Mouse (Mus musculus): ENCODE measurements at regions not wholly inside any gene's neighbourhood (a gene's known extent, or its start where the extent isn't known, plus 50 kb on each side); places are given as distances from the start of the nearest gene placed in this dataset.
"Not testable (repeated sequence)": the region's sequence is repeated elsewhere in the genome, so short reads cannot be mapped to it uniquely, and the experiment has no call there.

DNA sequence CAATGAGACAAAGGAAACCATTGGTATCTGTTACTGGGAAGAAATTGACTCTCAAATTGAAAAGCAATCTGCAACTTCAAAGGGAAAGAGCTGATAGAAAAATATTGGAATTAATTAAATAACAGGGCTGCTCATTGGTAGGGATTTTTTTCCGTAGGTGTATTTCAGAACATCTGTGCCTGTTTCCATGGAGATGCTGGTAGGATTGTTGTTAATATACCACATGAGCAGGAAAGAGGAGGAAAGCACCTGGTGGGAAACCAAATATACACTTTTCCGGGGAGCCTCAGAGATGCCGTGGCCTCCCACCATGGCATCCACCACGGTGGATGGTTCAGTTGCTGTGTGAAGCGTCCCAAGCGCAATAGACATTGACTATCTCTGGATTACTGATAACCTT, 428.0 kb upstream of the Sphkap start:
- no peaks in the 10 kb centered on the region for H3K4me1 ChIP-seq (ENCODE audit: insufficient read depth)
- no peaks in the 10 kb centered on the region for H3K36me3 ChIP-seq (ENCODE audit: insufficient read depth)
- WGBS: 86% methylated on average over 6 of the region's 6 CpGs
- DNase-seq (no peak), ATAC-seq (ENCODE audit: insufficient read depth) (no peak)
- TF ChIP-seq CTCF (IDR thresholded peaks at IDR 0.05; ENCODE audit: low read depth): no peak
- no peak overlapping the region for H3K4me2 ChIP-seq
- no peak overlapping the region for H3K9ac ChIP-seq
- H3K27me3 ChIP-seq (ENCODE audit: insufficient read depth, low read length): no peaks in the 10 kb centered on the region
- no peak overlapping the region for H3K27ac ChIP-seq (ENCODE audit: low read depth)
- H3K9me3 ChIP-seq (ENCODE audit: low read depth, low read length): no peaks in the 10 kb centered on the region
- no peak overlapping the region for H3K4me3 ChIP-seq (ENCODE audit: low read depth, low read length)

DNA sequence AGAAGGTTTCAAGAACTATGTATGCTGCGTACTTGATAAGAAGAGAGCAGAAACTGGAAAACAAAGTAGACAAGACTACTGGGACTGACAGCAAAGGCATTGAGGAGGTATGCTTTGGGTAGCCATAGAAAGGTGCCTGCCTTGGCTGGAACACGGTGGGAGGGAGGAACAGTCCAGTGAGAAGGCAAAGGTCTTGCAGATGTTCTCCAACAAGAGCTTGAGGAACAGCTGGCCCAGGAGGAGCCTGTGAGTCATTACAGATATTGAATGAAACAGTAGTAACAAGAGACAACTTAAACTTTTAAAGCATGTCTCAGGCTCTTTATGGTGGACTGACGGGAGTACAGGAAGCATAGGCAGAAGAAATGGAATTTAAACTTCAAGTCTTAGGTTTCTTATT, 424.9 kb upstream of the Sphkap start:
- Histone ChIP-seq H3K36me3 (ENCODE audit: insufficient read depth) (no peaks in the 10 kb centered on the region), H3K4me2 (no peak overlapping the region), H3K9me3 (ENCODE audit: low read depth, low read length) (no peaks in the 10 kb centered on the region), H3K27me3 (ENCODE audit: insufficient read depth, low read length) (no peaks in the 10 kb centered on the region), H3K9ac (no peak overlapping the region), H3K4me1 (ENCODE audit: insufficient read depth) (no peaks in the 10 kb centered on the region), H3K4me3 (ENCODE audit: low read depth, low read length) (no peak overlapping the region), H3K27ac (ENCODE audit: low read depth) (no peak overlapping the region)
- 84% methylated on average over 3 of the region's 3 CpGs for WGBS
- TF ChIP-seq CTCF (IDR thresholded peaks at IDR 0.05; ENCODE audit: low read depth): no peak
- ATAC-seq (ENCODE audit: insufficient read depth) (no peak), DNase-seq (no peak)

DNA sequence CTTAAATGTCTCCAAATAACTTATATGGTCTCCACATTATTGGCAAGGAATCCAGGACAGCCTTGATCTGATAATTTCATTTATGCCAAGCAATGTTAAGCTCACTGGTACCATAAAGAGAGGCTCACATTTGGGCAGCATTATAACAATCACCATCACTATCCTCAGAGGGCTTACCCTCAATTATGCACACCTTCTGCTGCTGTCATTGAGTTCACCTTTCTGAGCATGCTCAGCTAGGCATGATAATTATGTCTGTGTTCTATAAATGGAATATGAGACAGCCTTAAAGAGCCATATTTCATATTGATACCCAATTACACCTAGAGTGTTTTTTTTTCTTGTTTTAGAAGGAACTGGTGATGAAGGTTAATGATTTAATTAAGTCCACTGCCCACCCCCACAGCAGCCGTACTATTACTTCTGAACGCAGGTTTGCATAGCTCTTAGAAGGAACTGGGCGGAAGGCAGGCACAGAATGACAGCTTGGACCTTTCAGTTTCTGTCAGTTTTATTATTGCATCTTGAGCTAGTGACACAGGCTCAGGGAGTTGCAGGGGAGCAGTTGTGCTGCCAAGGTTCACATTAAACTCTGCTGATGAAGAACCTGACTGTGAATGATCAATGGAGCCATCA, 424.0 kb upstream of the Sphkap start:
- H3K4me2 ChIP-seq: no peak overlapping the region
- 79% methylated on average over 3 of the region's 3 CpGs for WGBS

GRCm38 (mm10) chr1:83830025-83830645, 422.1 kb upstream of the Sphkap start:
- Histone ChIP-seq H3K4me2 (no peak overlapping the region), H3K9me3 (ENCODE audit: low read depth, low read length) (no peaks in the 10 kb centered on the region), H3K4me3 (ENCODE audit: low read depth, low read length) (no peak overlapping the region), H3K36me3 (ENCODE audit: insufficient read depth) (no peaks in the 10 kb centered on the region), H3K27ac (ENCODE audit: low read depth) (no peak overlapping the region), H3K4me1 (ENCODE audit: insufficient read depth) (no peaks in the 10 kb centered on the region), H3K27me3 (ENCODE audit: insufficient read depth, low read length) (no peaks in the 10 kb centered on the region), H3K9ac (no peak overlapping the region)
- no peak for ATAC-seq (ENCODE audit: insufficient read depth)
- DNase-seq: no peak
- 81% methylated on average over 6 of the region's 6 CpGs for WGBS
- no peak for TF ChIP-seq CTCF (IDR thresholded peaks at IDR 0.05; ENCODE audit: low read depth)

More for the DNA sequence above, 424.0 kb upstream of the Sphkap start:
- Histone ChIP-seq H3K36me3 (ENCODE audit: insufficient read depth) (no peaks in the 10 kb centered on the region), H3K9ac (no peak overlapping the region), H3K27me3 (ENCODE audit: insufficient read depth, low read length) (no peaks in the 10 kb centered on the region), H3K4me3 (ENCODE audit: low read depth, low read length) (no peak overlapping the region), H3K9me3 (ENCODE audit: low read depth, low read length) (no peaks in the 10 kb centered on the region), H3K27ac (ENCODE audit: low read depth) (no peak overlapping the region), H3K4me1 (ENCODE audit: insufficient read depth) (no peaks in the 10 kb centered on the region)
- ATAC-seq (ENCODE audit: insufficient read depth): no peak
- TF ChIP-seq CTCF (IDR thresholded peaks at IDR 0.05; ENCODE audit: low read depth): no peak
- DNase-seq: no peak

DNA sequence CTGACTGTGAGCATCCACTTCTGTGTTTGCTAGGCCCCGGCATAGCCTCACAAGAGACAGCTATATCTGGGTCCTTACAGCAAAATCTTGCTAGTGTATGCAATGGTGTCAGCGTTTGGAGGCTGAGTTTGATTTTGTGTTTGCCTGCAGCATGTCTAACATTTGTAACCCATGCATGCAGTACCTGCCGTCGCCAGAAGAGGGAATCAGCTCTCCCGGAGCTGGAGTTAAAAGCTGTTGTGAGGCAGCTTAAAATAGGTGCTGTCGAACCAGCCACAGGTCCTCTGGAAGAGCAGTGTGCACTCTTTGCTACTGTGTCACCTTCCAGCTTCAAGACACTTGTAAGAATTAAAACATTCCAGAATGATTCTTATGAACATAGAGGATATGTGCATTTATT, 403.2 kb upstream of the Sphkap start:
- H3K4me2 ChIP-seq; H3K4me3 ChIP-seq (ENCODE audit: low read depth, low read length); ATAC-seq (ENCODE audit: insufficient read depth); H3K27ac ChIP-seq (ENCODE audit: low read depth); H3K27me3 ChIP-seq (ENCODE audit: insufficient read depth, low read length); H3K9me3 ChIP-seq (ENCODE audit: low read depth, low read length); H3K36me3 ChIP-seq (ENCODE audit: insufficient read depth); H3K9ac ChIP-seq; H3K4me1 ChIP-seq (ENCODE audit: insufficient read depth): not testable (repeated sequence)
- WGBS: 36% methylated on average over 5 of the region's 6 CpGs
- peak; percentile 48 for DNase-seq
- peak; percentile 60 for TF ChIP-seq CTCF (IDR thresholded peaks at IDR 0.05; ENCODE audit: low read depth)

DNA sequence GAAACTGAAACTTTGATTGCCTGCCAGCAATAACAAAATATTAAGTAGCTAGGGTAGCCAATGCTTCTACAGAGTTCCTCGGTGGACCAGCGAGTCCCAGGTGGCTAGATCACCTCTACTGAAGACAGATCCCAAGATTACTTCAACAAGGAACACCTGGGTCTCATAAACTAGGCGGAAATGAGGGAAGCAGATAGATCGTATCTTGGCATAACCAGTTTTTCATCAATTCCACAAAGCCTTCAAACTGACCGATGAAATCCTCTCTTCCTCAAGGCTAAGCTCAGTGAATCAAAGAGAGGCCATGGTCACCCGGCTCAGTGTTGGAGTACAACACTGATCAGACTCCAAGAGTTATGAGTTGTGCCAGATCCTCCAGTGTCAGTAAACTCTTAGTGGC, 400.4 kb upstream of the Sphkap start:
- no peak overlapping the region for H3K27ac ChIP-seq (ENCODE audit: low read depth)
- 82% methylated on average over 6 of the region's 6 CpGs for WGBS
- H3K9me3 ChIP-seq (ENCODE audit: low read depth, low read length): no peaks in the 10 kb centered on the region
- no peak for DNase-seq
- no peak overlapping the region for H3K4me3 ChIP-seq (ENCODE audit: low read depth, low read length)
- no peaks in the 10 kb centered on the region for H3K27me3 ChIP-seq (ENCODE audit: insufficient read depth, low read length)
- no peaks in the 10 kb centered on the region for H3K36me3 ChIP-seq (ENCODE audit: insufficient read depth)
- no peak for ATAC-seq (ENCODE audit: insufficient read depth)
- H3K4me1 ChIP-seq (ENCODE audit: insufficient read depth): no peaks in the 10 kb centered on the region
- no peak overlapping the region for H3K9ac ChIP-seq
- H3K4me2 ChIP-seq: no peak overlapping the region
- TF ChIP-seq CTCF (IDR thresholded peaks at IDR 0.05; ENCODE audit: low read depth): no peak

DNA sequence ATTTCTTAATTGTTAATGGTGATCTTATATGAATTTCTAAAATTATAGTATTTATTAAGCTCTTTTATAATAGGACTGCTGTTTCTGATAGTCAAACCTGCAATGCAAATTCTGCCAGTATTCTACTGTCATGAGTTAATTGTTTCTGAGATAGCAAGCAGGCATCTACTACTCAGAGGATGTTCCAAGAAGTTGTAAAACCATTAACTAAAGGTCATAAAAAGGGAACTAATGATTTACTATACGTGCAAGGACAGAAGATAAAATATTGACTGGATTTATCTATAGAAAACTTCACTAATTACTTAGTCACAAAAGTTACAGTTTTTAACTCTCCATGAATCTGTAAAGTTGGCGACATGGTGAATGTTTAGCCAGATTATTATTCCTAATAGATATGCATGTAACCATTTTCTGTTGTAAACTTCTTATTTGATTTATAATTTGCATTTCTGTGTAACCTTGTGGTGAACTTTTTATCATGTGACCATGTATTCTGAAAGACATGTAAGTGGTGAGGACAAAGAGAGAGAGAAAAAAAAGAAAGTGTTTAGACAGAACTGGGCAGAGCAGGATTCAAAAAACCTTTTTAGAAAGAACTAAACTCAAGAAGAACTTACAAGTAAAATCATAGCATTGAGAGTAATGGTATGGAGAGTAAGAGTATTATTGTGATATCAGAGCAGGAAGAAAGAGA, 395.5 kb upstream of the Sphkap start:
- H3K4me1 ChIP-seq (ENCODE audit: insufficient read depth): no peaks in the 10 kb centered on the region
- no peak overlapping the region for H3K4me3 ChIP-seq (ENCODE audit: low read depth, low read length)
- 68% methylated on average over 2 of the region's 2 CpGs for WGBS

More for the DNA sequence above, 395.5 kb upstream of the Sphkap start:
- H3K27ac ChIP-seq (ENCODE audit: low read depth): no peak overlapping the region
- DNase-seq (no peak), ATAC-seq (ENCODE audit: insufficient read depth) (no peak)
- H3K36me3 ChIP-seq (ENCODE audit: insufficient read depth): no peaks in the 10 kb centered on the region
- no peak overlapping the region for H3K9ac ChIP-seq
- no peaks in the 10 kb centered on the region for H3K27me3 ChIP-seq (ENCODE audit: insufficient read depth, low read length)
- no peak for TF ChIP-seq CTCF (IDR thresholded peaks at IDR 0.05; ENCODE audit: low read depth)
- H3K9me3 ChIP-seq (ENCODE audit: low read depth, low read length): no peaks in the 10 kb centered on the region
- H3K4me2 ChIP-seq: no peak overlapping the region

Measured in lung, embryonic 14.5 days (tissue).